Mouse (Mus musculus): Measurements from ENCODE around the gene Arhgef12.

Gene Arhgef12

GRCm38 (mm10) chr9:42926564-42926963 lies 180.5 kb downstream of the Arhgef12 start:
- DNase-seq (ENCODE audit: low read depth, low spot score) = no peak

- DNase-seq (ENCODE audit: low read depth, low spot score) = no peak
Measured at GRCm38 (mm10) chr9:42921830-42922229, 185.2 kb downstream of the Arhgef12 start.

- DNase-seq (ENCODE audit: low read depth, low spot score) = no peak
Measured at GRCm38 (mm10) chr9:42920190-42920589, 186.8 kb downstream of the Arhgef12 start.

GRCm38 (mm10) chr9:42917911-42918310 lies 189.1 kb downstream of the Arhgef12 start:
- DNase-seq (ENCODE audit: low read depth, low spot score) = peak; percentile 76
